Mouse (Mus musculus) brain, embryonic 14.5 days (tissue): ENCODE data around the gene Drc3.

Experiments used
- CTCF ChIP-seq: fragments of 200-500 bp; IDR thresholded peaks from 2 replicates; pipeline ENCODE4 v1.5.1; 2012; ENCODE audit warnings: inconsistent platforms, mild to moderate bottlenecking, moderate library complexity, borderline replicate concordance; ENCODE audit not compliant: insufficient read depth, insufficient read length; ENCODE audit errors: extremely low read depth
- POLR2A ChIP-seq: fragments of 200-500 bp; IDR thresholded peaks from 2 replicates; pipeline ENCODE4 v1.6.1; 2012; ENCODE audit warnings: mild to moderate bottlenecking, inconsistent platforms, borderline replicate concordance; ENCODE audit not compliant: poor library complexity, insufficient read depth, insufficient read length, severe bottlenecking; ENCODE audit errors: extremely low read depth

- TF ChIP-seq CTCF (no peak), POLR2A (no peak)
Observed at GRCm38 (mm10) chr11:60426417-60426816, 73.3 kb downstream of the Drc3 start.
